8 mouse cellular contexts compared by ENCODE assay signal in genomic region chr9:114690119-114690601, GRCm38 (mm10). TPM values are rescaled to one million over a fixed set of nuclear protein-coding genes. Genes with fewer than 3 reads are reported as not detected.
DNase-seq lines count a peak whose midpoint lies in the region; ATAC-seq and TF ChIP-seq lines count a peak whose summit lies in the region.

No protein-coding gene starts in this region.

- no peak overlapping the region for H3K27ac ChIP-seq in forebrain, embryonic 11.5 days (ENCODE audit: low read depth, low read length)
- H3K27ac ChIP-seq in limb, embryonic 15.5 days: 0 out of 2 replicates have a peak overlapping the region, but pooled peaks have one; percentile 7
- H3K27ac ChIP-seq in midbrain, postnatal 0 days (ENCODE audit: low read depth, low read length): no peak overlapping the region

- peak overlapping the region; percentile 9; the same call in 1 of the 2 replicates for H3K9ac ChIP-seq in forebrain, embryonic 11.5 days (ENCODE audit: low read length)
- no peak overlapping the region for H3K9ac ChIP-seq in limb, embryonic 15.5 days
- H3K9ac ChIP-seq in midbrain, postnatal 0 days (replicated peaks; ENCODE audit: low read length, poor library complexity, severe bottlenecking): peak overlapping the region; percentile 99

- H3K9me3 ChIP-seq in forebrain, embryonic 11.5 days (ENCODE audit: control insufficient read depth, low read length): no peaks in the 10 kb centered on the region
- H3K9me3 ChIP-seq in limb, embryonic 15.5 days: no peaks in the 10 kb centered on the region
- no peaks in the 10 kb centered on the region for H3K9me3 ChIP-seq in midbrain, postnatal 0 days (ENCODE audit: low read length)

- ATAC-seq in forebrain, embryonic 11.5 days (replicated peaks; ENCODE audit: low FRiP score): no peak
- ATAC-seq in limb, embryonic 15.5 days (ENCODE audit: insufficient number of reproducible peaks, low FRiP score, low TSS enrichment, low read depth): no peak
- no peak for ATAC-seq in midbrain, postnatal 0 days (ENCODE audit: low FRiP score)

- H3K27me3 ChIP-seq in C2C12 (ENCODE audit: control insufficient read depth, insufficient read depth, insufficient read length): no peaks in the 10 kb centered on the region
- H3K27me3 ChIP-seq in forebrain, embryonic 11.5 days (ENCODE audit: control insufficient read depth, insufficient read depth, low read length): no peaks in the 10 kb centered on the region
- H3K27me3 ChIP-seq in limb, embryonic 15.5 days: no peaks in the 10 kb centered on the region
- no peaks in the 10 kb centered on the region for H3K27me3 ChIP-seq in midbrain, postnatal 0 days (ENCODE audit: insufficient read depth, low read length)

- no peak overlapping the region for H3ac ChIP-seq in C2C12 (ENCODE audit: control insufficient read depth, insufficient read length, low read depth)

- H3K36me3 ChIP-seq in C2C12 (ENCODE audit: control insufficient read depth, insufficient read depth): peaks cover 31% of the 10 kb centered on the region
- H3K36me3 ChIP-seq in forebrain, embryonic 11.5 days (ENCODE audit: control insufficient read depth, insufficient read depth, low read length): peaks cover 2% of the 10 kb centered on the region; the same call in 1 of the 2 replicates
- H3K36me3 ChIP-seq in limb, embryonic 15.5 days: peaks cover 22% of the 10 kb centered on the region
- peaks cover 17% of the 10 kb centered on the region for H3K36me3 ChIP-seq in midbrain, postnatal 0 days (ENCODE audit: insufficient read depth, low read length)

- WGBS in forebrain, embryonic 11.5 days: 18% methylated on average over 10 of the region's 10 CpGs
- 8% methylated on average over 10 of the region's 10 CpGs for WGBS in limb, embryonic 15.5 days
- WGBS in midbrain, postnatal 0 days: 6% methylated on average over 10 of the region's 10 CpGs

- no peak for TF ChIP-seq CTCF in C2C12 (IDR thresholded peaks at IDR 0.05; ENCODE audit: control insufficient read depth, insufficient read depth, insufficient read length)
- TF ChIP-seq CTCF in midbrain, postnatal 0 days (IDR thresholded peaks at IDR 0.05): no peak

- H3K79me3 ChIP-seq in C2C12 (ENCODE audit: low read depth): peaks cover 36% of the 10 kb centered on the region

- H3K79me2 ChIP-seq in C2C12 (ENCODE audit: control insufficient read depth, insufficient read depth): peaks cover 59% of the 10 kb centered on the region

- peaks cover 5% of the 10 kb centered on the region; the same call in 1 of the 2 replicates for H3K4me1 ChIP-seq in forebrain, embryonic 11.5 days (replicated peaks; ENCODE audit: control insufficient read depth, insufficient read depth, low read length)
- H3K4me1 ChIP-seq in limb, embryonic 15.5 days: peaks cover 21% of the 10 kb centered on the region
- H3K4me1 ChIP-seq in midbrain, postnatal 0 days (ENCODE audit: insufficient read depth, low read length): peaks cover 10% of the 10 kb centered on the region; the same call in 1 of the 2 replicates

- peak overlapping the region; percentile 77 for H3K4me2 ChIP-seq in forebrain, embryonic 11.5 days (ENCODE audit: low read depth, low read length, severe bottlenecking)
- peak overlapping the region; percentile 85 for H3K4me2 ChIP-seq in limb, embryonic 15.5 days
- H3K4me2 ChIP-seq in midbrain, postnatal 0 days (ENCODE audit: low read depth, low read length, poor library complexity, severe bottlenecking): peak overlapping the region; percentile 63

- H3K4me3 ChIP-seq in C2C12 (ENCODE audit: insufficient read depth, poor library complexity, severe bottlenecking): peak overlapping the region; percentile 87
- peak overlapping the region; percentile 95 for H3K4me3 ChIP-seq in forebrain, embryonic 11.5 days (ENCODE audit: low read depth, low read length)
- H3K4me3 ChIP-seq in limb, embryonic 15.5 days: peak overlapping the region; percentile 96
- peak overlapping the region; percentile 96 for H3K4me3 ChIP-seq in midbrain, postnatal 0 days (ENCODE audit: low read depth, low read length)

- peak; percentile 97 for DNase-seq in Muller cell, postnatal 12 days (ENCODE audit: inconsistent ontology term)
- no peak for DNase-seq in forebrain, embryonic 11.5 days (ENCODE audit: low spot score)
- DNase-seq in midbrain, postnatal 0 days (ENCODE audit: low spot score): peak; percentile 16
- DNase-seq in retina, postnatal 1 day: no peak
- no peak for DNase-seq in frontal cortex, adult 2 months (ENCODE audit: extremely low spot score in 1 of 2, low spot score in 1 of 2)
- DNase-seq in right cerebral cortex, postnatal 4 days: no peak

TF ChIP-seq in C2C12, 6 proteins besides CTCF, POLR2A, EP300 and RAD21:
- no peak for TF ChIP-seq MYOG (IDR thresholded peaks at IDR 0.05; ENCODE audit: control insufficient read depth, extremely low read depth, insufficient read length)
- TF ChIP-seq USF1 (IDR thresholded peaks at IDR 0.05; ENCODE audit: low read depth): peak; percentile 59
- peak; percentile 91 for TF ChIP-seq MYOD1 (IDR thresholded peaks at IDR 0.05; ENCODE audit: control insufficient read depth, insufficient read length, low read depth)
- TF ChIP-seq MAX (IDR thresholded peaks at IDR 0.05): peak; percentile 91
- no peak for TF ChIP-seq FOSL1 (IDR thresholded peaks at IDR 0.05; ENCODE audit: insufficient read depth, low read length, poor library complexity, severe bottlenecking)
- TF ChIP-seq CEBPB (IDR thresholded peaks at IDR 0.05; ENCODE audit: low read depth): no peak
TF ChIP-seq in C2C12: peak in this region for 3.

RNA-seq across cellular contexts. Expression of gene Dync1li1, which starts 1.6 kb away (rescaled TPM):
- 41.1 TPM for polyA plus RNA-seq in C2C12 (2012; fragmentation: generic; extraction: Trizol)
- 76.1 and 84.0 TPM in 2 replicates for polyA plus RNA-seq in forebrain, embryonic 11.5 days (2014; fragmentation: Nextera tagmentation; extraction: Ambion mirVana)
- polyA plus RNA-seq in limb, embryonic 15.5 days (2015; fragmentation: Nextera tagmentation; extraction: Ambion mirVana): 56.5 and 59.5 TPM in 2 replicates
- 124 and 131 TPM in 2 replicates for total RNA-seq in midbrain, postnatal 0 days (2014; rRNA removed)
- 148 and 160 TPM in 2 replicates for polyA plus RNA-seq in midbrain, postnatal 0 days (2015; fragmentation: Nextera tagmentation; extraction: Ambion mirVana)
- 49.7 and 56.9 TPM in 2 replicates for polyA plus RNA-seq in frontal cortex, adult 2 months (2012; rRNA removed)

RNA-seq across cellular contexts. Expression of gene Cmtm6, which starts 40.8 kb away (rescaled TPM):
- polyA plus RNA-seq in C2C12 (2012; fragmentation: generic; extraction: Trizol): 13.2 TPM
- 26.9 and 27.2 TPM in 2 replicates for polyA plus RNA-seq in forebrain, embryonic 11.5 days (2014; fragmentation: Nextera tagmentation; extraction: Ambion mirVana)
- 49.5 and 51.5 TPM in 2 replicates for polyA plus RNA-seq in limb, embryonic 15.5 days (2015; fragmentation: Nextera tagmentation; extraction: Ambion mirVana)
- 19.3 and 20.0 TPM in 2 replicates for total RNA-seq in midbrain, postnatal 0 days (2014; rRNA removed)
- polyA plus RNA-seq in midbrain, postnatal 0 days (2015; fragmentation: Nextera tagmentation; extraction: Ambion mirVana): 19.2 and 21.5 TPM in 2 replicates
- 18.4 and 23.9 TPM in 2 replicates for polyA plus RNA-seq in frontal cortex, adult 2 months (2012; rRNA removed)

RNA-seq across cellular contexts. Expression of gene Cnot10, which starts 50.2 kb away (rescaled TPM):
- polyA plus RNA-seq in C2C12 (2012; fragmentation: generic; extraction: Trizol): 32.7 TPM
- polyA plus RNA-seq in forebrain, embryonic 11.5 days (2014; fragmentation: Nextera tagmentation; extraction: Ambion mirVana): 76.0 and 78.8 TPM in 2 replicates
- polyA plus RNA-seq in limb, embryonic 15.5 days (2015; fragmentation: Nextera tagmentation; extraction: Ambion mirVana): 60.9 and 61.3 TPM in 2 replicates
- 34.7 and 43.2 TPM in 2 replicates for total RNA-seq in midbrain, postnatal 0 days (2014; rRNA removed)
- 47.2 and 50.1 TPM in 2 replicates for polyA plus RNA-seq in midbrain, postnatal 0 days (2015; fragmentation: Nextera tagmentation; extraction: Ambion mirVana)
- 78.8 and 83.4 TPM in 2 replicates for polyA plus RNA-seq in frontal cortex, adult 2 months (2012; rRNA removed)

Comparison
In these comparisons a context has a peak if more than half of its experiments do, and no peak if none do; other contexts are left out.
1. DNase-seq: peak in Muller cell, postnatal 12 days (single experiment) and midbrain, postnatal 0 days (single experiment); none in forebrain, embryonic 11.5 days (single experiment), retina, postnatal 1 day (single experiment), frontal cortex, adult 2 months (0 of 2) and right cerebral cortex, postnatal 4 days (single experiment).
2. Peak in every context shown above with its lines, with median percentiles within 50 percentile points of each other: H3K4me3 ChIP-seq and H3K4me2 ChIP-seq.